Mouse (Mus musculus) gastrocnemius, adult 18-20 months (tissue): ENCODE results near the gene Mroh7. TPM values are rescaled to one million over a fixed set of nuclear protein-coding genes. Genes with fewer than 3 reads are reported as not detected.

ENCODE experiments used
- DNase-seq: peaks from one replicate; pipeline ENCODE4 v3.0.0; 2021; ENCODE audit warnings: low spot score
- total RNA-seq, 2 experiments: library from RNA; stranded (reverse); gene quantifications; 2 replicates each; pipeline ENCODE4 v1.2.3; 2021

The Mroh7 gene
- total RNA-seq, 2 experiments from 2014 or later = 0.09 to 0.50 TPM

DNA sequence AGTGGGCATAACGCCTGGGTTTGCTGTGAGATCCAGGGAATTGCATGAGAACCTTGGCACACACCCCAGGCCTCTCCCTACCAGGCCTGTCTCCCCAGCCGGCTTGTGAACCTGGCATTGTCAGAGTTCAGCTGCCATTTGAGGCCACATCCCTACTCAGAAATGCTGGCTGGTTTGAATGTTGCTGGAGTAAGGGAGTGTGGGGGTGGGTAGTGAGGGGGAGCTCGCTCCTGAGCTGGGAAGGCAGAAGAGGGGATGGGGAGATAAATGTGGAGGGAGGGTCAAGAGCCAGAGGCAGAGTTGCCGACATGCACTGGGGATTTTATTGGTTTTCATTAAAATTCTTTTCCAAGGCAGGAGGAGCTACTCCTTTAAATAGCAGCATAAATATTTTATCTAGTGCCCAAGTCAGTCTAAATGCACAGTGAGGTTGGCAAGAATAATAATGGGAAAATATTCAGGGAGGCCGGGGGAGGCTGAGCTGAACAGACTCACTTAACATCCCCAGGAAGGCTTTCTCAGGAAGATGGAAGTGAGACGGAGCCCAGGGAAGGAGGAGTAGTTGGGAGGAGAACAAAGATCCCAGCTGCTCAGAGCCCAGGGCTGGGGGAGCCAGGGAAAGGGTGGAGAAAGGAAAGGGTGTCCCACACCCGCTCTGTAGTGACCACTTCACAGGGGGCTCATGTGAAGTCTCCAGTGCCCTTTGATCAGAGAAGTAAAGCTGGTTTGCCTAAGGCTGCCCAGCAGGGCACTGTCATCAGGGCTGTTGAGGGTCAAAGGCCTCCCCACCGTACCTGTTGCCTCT, 97.2 kb downstream of the Mroh7 start:
- DNase-seq = no peak

DNA sequence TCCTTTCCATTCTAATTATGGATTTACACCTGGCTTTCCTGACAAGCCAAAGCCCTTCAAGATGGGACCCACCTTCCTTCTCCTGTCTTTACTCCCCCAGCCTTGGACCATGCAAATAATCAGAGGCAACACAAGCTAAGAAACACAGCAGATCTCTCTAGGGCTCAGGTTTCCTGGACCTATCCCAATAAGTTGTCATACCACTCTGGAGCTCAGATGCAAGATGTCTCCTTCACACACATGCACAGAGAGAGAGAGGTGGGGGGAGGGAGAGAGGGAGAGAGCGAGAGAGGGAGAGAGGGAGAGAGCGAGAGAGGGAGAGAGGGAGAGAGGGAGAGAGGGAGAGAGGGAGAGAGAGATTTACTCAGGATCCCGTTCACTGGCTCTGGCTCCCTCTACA, 98.4 kb downstream of the Mroh7 start:
- DNase-seq = no peak

Other genes with a start within 250 kb of the Mroh7 start
- not detected for gene Bsnd, start 238.6 kb downstream of the Mroh7 start, total RNA-seq
- 1 to 10 TPM; 3.3 to 3.4 TPM for gene Dhcr24, start 169.9 kb downstream of the Mroh7 start, total RNA-seq
- gene Lexm, start 113.7 kb downstream of the Mroh7 start, total RNA-seq = not detected
- under 1 TPM in 1 of 2 experiments, not detected in 1; 0.09 TPM for gene Ttc22, start 108.5 kb downstream of the Mroh7 start, total RNA-seq
- gene Pars2, start 79.9 kb downstream of the Mroh7 start, total RNA-seq = 1 to 10 TPM; 2.4 to 3.4 TPM
- 10 to 100 TPM; 26.1 to 27.5 TPM for gene Ttc4, start 52.0 kb downstream of the Mroh7 start, total RNA-seq
- not detected for gene Fam151a, start 3.0 kb upstream of the Mroh7 start, total RNA-seq
- 10 to 100 TPM in 1 of 2 experiments, 1 to 10 TPM in 1; 9.9 to 13.2 TPM for gene Acot11, start 74.1 kb upstream of the Mroh7 start, total RNA-seq
- 10 to 100 TPM; 20.5 to 25.5 TPM for gene Ssbp3, start 179.8 kb upstream of the Mroh7 start, total RNA-seq